Mouse (Mus musculus) liver, adult 2 months (tissue): ENCODE measurements around the gene Hoxd13.

ENCODE experiments used
- CTCF ChIP-seq: fragments of 200-500 bp; IDR thresholded peaks from 2 replicates; pipeline ENCODE4 v1.5.1; 2011; ENCODE audit warnings: low read depth, low read length, control low read depth
- POLR2A ChIP-seq: fragments of 200-500 bp; IDR thresholded peaks from 2 replicates; pipeline ENCODE4 v1.6.1; 2011; ENCODE audit warnings: low read length, control low read depth; ENCODE audit not compliant: insufficient read depth; ENCODE audit errors: extremely low read depth

DNA sequence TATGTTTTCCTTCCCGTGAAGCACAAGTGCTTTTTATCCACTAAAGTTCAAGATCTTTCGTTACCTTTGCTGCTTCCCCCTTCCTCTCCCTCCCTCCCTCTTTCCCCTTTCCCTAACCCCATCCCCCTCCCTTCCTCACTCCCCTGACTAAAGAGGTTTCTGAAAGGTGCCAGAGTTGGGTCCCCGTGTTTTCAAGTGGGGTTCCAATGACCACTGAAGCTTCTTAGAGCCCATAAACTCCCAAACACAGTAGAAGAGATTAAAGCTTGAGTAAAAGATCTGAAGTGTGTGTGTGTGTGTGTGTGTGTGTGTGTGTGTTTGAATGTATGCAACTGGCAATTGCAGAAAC lies 1.1 kb downstream of the Hoxd13 start:
- TF ChIP-seq CTCF (no peak), POLR2A (no peak)
